Mouse (Mus musculus): ENCODE results near the gene Trak1.

- TF ChIP-seq CTCF (IDR thresholded peaks at IDR 0.05; ENCODE audit: low read depth, low read length): no peak
- no peak for TF ChIP-seq POLR2A (IDR thresholded peaks at IDR 0.05; ENCODE audit: borderline replicate concordance, low read depth, low read length)
Observed at GRCm38 (mm10) chr9:121312237-121312891, 15.1 kb downstream of the Trak1 start.
